Mouse (Mus musculus): ENCODE results near the gene Olfr711. TPM values are rescaled to one million over a fixed set of nuclear protein-coding genes. Genes with fewer than 3 reads are reported as not detected.
"Not testable (repeated sequence)": the region's sequence is repeated elsewhere in the genome, so short reads cannot be mapped to it uniquely, and the experiment has no call there.

Gene Olfr711
- not detected in 2 replicates for polyA plus RNA-seq (2014; fragmentation: Nextera tagmentation; extraction: Ambion mirVana)

GRCm38 (mm10) chr7:106975353-106975752, at the start of gene Olfr711:
Gene Olfr711 (minus strand): TSS chr7:106975453.
- Histone ChIP-seq H3K9me3 (ENCODE audit: control insufficient read depth, low read length) (no peaks in the 10 kb centered on the region), H3K27ac (ENCODE audit: low read depth, low read length) (no peak within 1 kb of the TSS), H3K4me2 (no peak within 1 kb of the TSS), H3K9ac (ENCODE audit: low read length) (no peak within 1 kb of the TSS), H3K4me1 (ENCODE audit: control insufficient read depth, insufficient read depth, low read length) (no peaks in the 10 kb centered on the region), H3K36me3 (ENCODE audit: control insufficient read depth, insufficient read depth, low read length) (no peaks in the 10 kb centered on the region), H3K4me3 (ENCODE audit: low read depth, low read length) (no peak within 1 kb of the TSS), H3K27me3 (ENCODE audit: control insufficient read depth, insufficient read depth, low read length) (no peaks in the 10 kb centered on the region)
- 60% methylated on average over 1 of the region's 1 CpGs for WGBS
- no peak for DNase-seq (ENCODE audit: low spot score, missing footprints)
- no peak for ATAC-seq (ENCODE audit: low FRiP score)

GRCm38 (mm10) chr7:107005972-107006371, 30.7 kb upstream of the Olfr711 start, which contains the start of gene Olfr2:
Gene Olfr2 (minus strand): TSS chr7:107006072.
- Histone ChIP-seq H3K4me2 (no peak within 1 kb of the TSS), H3K4me3 (ENCODE audit: low read depth, low read length) (no peak within 1 kb of the TSS), H3K9ac (ENCODE audit: low read length) (no peak within 1 kb of the TSS), H3K27me3 (ENCODE audit: control insufficient read depth, insufficient read depth, low read length) (no peaks in the 10 kb centered on the region), H3K4me1 (ENCODE audit: control insufficient read depth, insufficient read depth, low read length) (no peaks in the 10 kb centered on the region), H3K36me3 (ENCODE audit: control insufficient read depth, insufficient read depth, low read length) (no peaks in the 10 kb centered on the region), H3K9me3 (ENCODE audit: control insufficient read depth, low read length) (no peaks in the 10 kb centered on the region), H3K27ac (ENCODE audit: low read depth, low read length) (no peak within 1 kb of the TSS)
- DNase-seq (ENCODE audit: low spot score, missing footprints) (no peak), ATAC-seq (ENCODE audit: low FRiP score) (no peak)
- 69% methylated on average over 1 of the region's 1 CpGs for WGBS

GRCm38 (mm10) chr7:107004169-107004568, 28.9 kb upstream of the Olfr711 start:
- Histone ChIP-seq H3K9ac (ENCODE audit: low read length) (no peak overlapping the region), H3K9me3 (ENCODE audit: control insufficient read depth, low read length) (no peaks in the 10 kb centered on the region), H3K36me3 (ENCODE audit: control insufficient read depth, insufficient read depth, low read length) (no peaks in the 10 kb centered on the region), H3K27ac (ENCODE audit: low read depth, low read length) (no peak overlapping the region), H3K4me1 (ENCODE audit: control insufficient read depth, insufficient read depth, low read length) (no peaks in the 10 kb centered on the region), H3K4me2 (no peak overlapping the region), H3K27me3 (ENCODE audit: control insufficient read depth, insufficient read depth, low read length) (no peaks in the 10 kb centered on the region), H3K4me3 (ENCODE audit: low read depth, low read length) (no peak overlapping the region)
- DNase-seq (ENCODE audit: low spot score, missing footprints): no peak
- ATAC-seq (ENCODE audit: low FRiP score): no peak
- WGBS: 80% methylated on average over 3 of the region's 3 CpGs

GRCm38 (mm10) chr7:107000798-107001197, 25.5 kb upstream of the Olfr711 start:
- Histone ChIP-seq H3K27me3 (ENCODE audit: control insufficient read depth, insufficient read depth, low read length) (no peaks in the 10 kb centered on the region), H3K9me3 (ENCODE audit: control insufficient read depth, low read length) (no peaks in the 10 kb centered on the region), H3K9ac (ENCODE audit: low read length) (no peak overlapping the region), H3K4me1 (ENCODE audit: control insufficient read depth, insufficient read depth, low read length) (no peaks in the 10 kb centered on the region), H3K4me3 (ENCODE audit: low read depth, low read length) (no peak overlapping the region), H3K36me3 (ENCODE audit: control insufficient read depth, insufficient read depth, low read length) (no peaks in the 10 kb centered on the region), H3K27ac (ENCODE audit: low read depth, low read length) (no peak overlapping the region), H3K4me2 (no peak overlapping the region)
- ATAC-seq (ENCODE audit: low FRiP score) (no peak), DNase-seq (ENCODE audit: low spot score, missing footprints) (no peak)
- 90% methylated on average over 7 of the region's 7 CpGs for WGBS

DNA sequence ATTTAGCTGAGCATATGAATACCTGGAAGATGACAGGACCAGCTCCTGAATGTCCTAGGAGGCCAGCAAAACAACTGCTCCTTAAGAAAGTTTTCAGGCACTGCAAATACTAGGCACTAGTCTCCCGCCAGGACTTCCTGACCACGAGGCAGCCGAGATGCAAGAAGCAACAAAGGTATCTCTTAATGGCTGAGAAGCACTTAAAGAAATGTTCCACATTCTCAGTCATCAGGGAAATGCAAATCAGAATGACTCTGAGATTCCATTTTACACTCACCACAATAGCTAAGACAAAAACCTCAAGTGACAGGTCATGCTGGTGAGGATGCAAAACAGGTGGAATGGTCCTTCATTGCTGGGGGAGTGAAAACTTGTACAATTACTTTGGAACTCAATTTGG, 10.0 kb upstream of the Olfr711 start:
- H3K27ac ChIP-seq (ENCODE audit: low read depth, low read length): no peak overlapping the region
- no peaks in the 10 kb centered on the region for H3K36me3 ChIP-seq (ENCODE audit: control insufficient read depth, insufficient read depth, low read length)
- H3K9ac ChIP-seq (ENCODE audit: low read length): no peak overlapping the region
- no peak overlapping the region for H3K4me2 ChIP-seq
- H3K27me3 ChIP-seq (ENCODE audit: control insufficient read depth, insufficient read depth, low read length): no peaks in the 10 kb centered on the region
- H3K4me3 ChIP-seq (ENCODE audit: low read depth, low read length): no peak overlapping the region
- H3K9me3 ChIP-seq (ENCODE audit: control insufficient read depth, low read length): no peaks in the 10 kb centered on the region
- no peaks in the 10 kb centered on the region for H3K4me1 ChIP-seq (ENCODE audit: control insufficient read depth, insufficient read depth, low read length)
- DNase-seq (ENCODE audit: low spot score, missing footprints): no peak
- 83% methylated on average over 3 of the region's 3 CpGs for WGBS
- no peak for ATAC-seq (ENCODE audit: low FRiP score)

DNA sequence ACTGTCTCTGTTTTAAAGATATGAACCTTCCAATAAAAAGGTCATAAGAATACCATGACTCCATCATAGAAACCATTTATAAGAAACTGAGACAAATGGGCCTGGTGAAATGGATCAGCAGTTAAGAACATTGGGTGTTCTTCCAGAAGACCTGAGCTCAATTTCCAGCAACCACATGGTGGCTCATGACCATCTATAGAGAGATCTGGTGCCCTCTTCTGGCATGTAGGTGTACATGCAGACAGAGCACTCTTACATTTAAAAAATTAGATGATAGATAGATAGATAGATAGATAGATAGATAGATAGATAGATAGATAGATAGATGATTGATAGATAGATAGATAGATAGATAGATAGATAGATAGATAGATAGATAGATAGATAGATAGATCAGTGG, 7.8 kb downstream of the Olfr711 start:
- not testable (repeated sequence) for H3K4me2 ChIP-seq; DNase-seq (ENCODE audit: low spot score, missing footprints); H3K36me3 ChIP-seq (ENCODE audit: control insufficient read depth, insufficient read depth, low read length); ATAC-seq (ENCODE audit: low FRiP score); H3K9ac ChIP-seq (ENCODE audit: low read length); H3K9me3 ChIP-seq (ENCODE audit: control insufficient read depth, low read length); H3K4me3 ChIP-seq (ENCODE audit: low read depth, low read length); H3K4me1 ChIP-seq (ENCODE audit: control insufficient read depth, insufficient read depth, low read length); H3K27ac ChIP-seq (ENCODE audit: low read depth, low read length); H3K27me3 ChIP-seq (ENCODE audit: control insufficient read depth, insufficient read depth, low read length)

- Histone ChIP-seq H3K4me1 (ENCODE audit: control insufficient read depth, insufficient read depth, low read length) (no peaks in the 10 kb centered on the region), H3K27ac (ENCODE audit: low read depth, low read length) (no peak within 1 kb of the TSS), H3K27me3 (ENCODE audit: control insufficient read depth, insufficient read depth, low read length) (no peaks in the 10 kb centered on the region), H3K9ac (ENCODE audit: low read length) (no peak within 1 kb of the TSS), H3K36me3 (ENCODE audit: control insufficient read depth, insufficient read depth, low read length) (no peaks in the 10 kb centered on the region), H3K4me3 (ENCODE audit: low read depth, low read length) (no peak within 1 kb of the TSS), H3K4me2 (no peak within 1 kb of the TSS), H3K9me3 (ENCODE audit: control insufficient read depth, low read length) (no peaks in the 10 kb centered on the region)
- WGBS: 89% methylated on average over 1 of the region's 1 CpGs
- no peak for DNase-seq (ENCODE audit: low spot score, missing footprints)
- ATAC-seq (ENCODE audit: low FRiP score): no peak
Observed at GRCm38 (mm10) chr7:106963837-106964236, 11.4 kb downstream of the Olfr711 start, which contains the start of gene Olfr6. Gene Olfr6 (minus strand): TSS chr7:106963937.

- Histone ChIP-seq H3K27ac (ENCODE audit: low read depth, low read length) (no peak within 1 kb of the TSS), H3K9me3 (ENCODE audit: control insufficient read depth, low read length) (no peaks in the 10 kb centered on the region), H3K27me3 (ENCODE audit: control insufficient read depth, insufficient read depth, low read length) (no peaks in the 10 kb centered on the region), H3K36me3 (ENCODE audit: control insufficient read depth, insufficient read depth, low read length) (no peaks in the 10 kb centered on the region), H3K9ac (ENCODE audit: low read length) (no peak within 1 kb of the TSS), H3K4me3 (ENCODE audit: low read depth, low read length) (no peak within 1 kb of the TSS), H3K4me1 (ENCODE audit: control insufficient read depth, insufficient read depth, low read length) (no peaks in the 10 kb centered on the region), H3K4me2 (no peak within 1 kb of the TSS)
- ATAC-seq (ENCODE audit: low FRiP score) (no peak), DNase-seq (ENCODE audit: low spot score, missing footprints) (no peak)
- WGBS: 71% methylated on average over 3 of the region's 3 CpGs
Observed at GRCm38 (mm10) chr7:106948212-106948611, 27.0 kb downstream of the Olfr711 start, which contains the start of gene Olfr710. Gene Olfr710 (minus strand): TSS chr7:106948312.

DNA sequence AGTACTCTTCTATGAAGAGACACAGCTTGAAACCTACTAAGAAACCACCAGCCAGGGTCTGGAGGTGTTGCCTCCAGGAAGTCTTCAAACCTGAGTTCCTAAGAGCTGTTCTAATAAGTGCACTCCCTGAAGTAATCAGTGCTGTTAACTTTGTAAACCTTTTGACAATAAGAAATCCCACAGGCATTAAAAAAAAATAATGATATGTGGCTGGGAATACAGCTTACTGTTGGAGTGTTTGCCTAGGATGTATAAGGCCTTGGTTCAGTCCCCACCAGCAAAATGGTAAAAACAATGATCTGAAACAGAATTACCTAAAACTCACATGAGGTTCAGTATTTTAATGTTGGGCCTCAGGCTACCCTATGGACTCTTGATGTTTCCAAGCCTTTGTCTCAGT, 43.1 kb downstream of the Olfr711 start, which contains the start of gene Olfr709-ps1:
Gene Olfr709-ps1, minus strand, starts transcription at position 101 of the 400 bp plus-strand sequence.
- ATAC-seq (ENCODE audit: low FRiP score): no peak
- no peaks in the 10 kb centered on the region for H3K36me3 ChIP-seq (ENCODE audit: control insufficient read depth, insufficient read depth, low read length)
- no peak for DNase-seq (ENCODE audit: low spot score, missing footprints)
- no peak within 1 kb of the TSS for H3K4me2 ChIP-seq
- H3K9me3 ChIP-seq (ENCODE audit: control insufficient read depth, low read length): no peaks in the 10 kb centered on the region
- no peak within 1 kb of the TSS for H3K9ac ChIP-seq (ENCODE audit: low read length)
- no peak within 1 kb of the TSS for H3K4me3 ChIP-seq (ENCODE audit: low read depth, low read length)
- no peak within 1 kb of the TSS for H3K27ac ChIP-seq (ENCODE audit: low read depth, low read length)
- no peaks in the 10 kb centered on the region for H3K27me3 ChIP-seq (ENCODE audit: control insufficient read depth, insufficient read depth, low read length)
- H3K4me1 ChIP-seq (ENCODE audit: control insufficient read depth, insufficient read depth, low read length): no peaks in the 10 kb centered on the region

All from midbrain, embryonic 11.5 days (tissue).